Mouse (Mus musculus): ENCODE measurements around the gene Gzf1. TPM values are rescaled to one million over a fixed set of nuclear protein-coding genes. Genes with fewer than 3 reads are reported as not detected.
A peak's percentile ranks its signal among the peaks of the same experiment; 100 is the strongest.

The Gzf1 gene
- polyA plus RNA-seq, 2 experiments from 2014 or later = 17.0 to 19.0 TPM

GRCm38 (mm10) chr2:148706409-148707201, 25.8 kb downstream of the Gzf1 start:
- peak; percentile 87 for ATAC-seq

GRCm38 (mm10) chr2:148707202-148707530, 26.3 kb downstream of the Gzf1 start:
- no peak for ATAC-seq

GRCm38 (mm10) chr2:148712326-148712725, 31.5 kb downstream of the Gzf1 start:
- ATAC-seq = no peak

GRCm38 (mm10) chr2:148717072-148717471, 36.2 kb downstream of the Gzf1 start:
- no peak for ATAC-seq

- ATAC-seq = peak; percentile 67
Measured at GRCm38 (mm10) chr2:148719271-148719995, 38.6 kb downstream of the Gzf1 start.

- ATAC-seq = peak; percentile 14
Measured at GRCm38 (mm10) chr2:148731614-148732326, 50.9 kb downstream of the Gzf1 start.

- ATAC-seq = peak; percentile 98
Measured at GRCm38 (mm10) chr2:148732327-148733000, 51.6 kb downstream of the Gzf1 start, which contains the start of gene Napb. Gene Napb, minus strand, starts transcription at chr2:148732467.

Other genes with a start within 250 kb of the Gzf1 start
- under 1 TPM in 1 of 2 experiments, not detected in 1; 0.13 TPM for gene Cd93, start 237.5 kb upstream of the Gzf1 start, polyA plus RNA-seq (2017; shearing (Covaris generic))
- gene Nxt1, start 8.4 kb upstream of the Gzf1 start, polyA plus RNA-seq (2017; shearing (Covaris generic)) = 10 to 100 TPM; 41.1 to 61.1 TPM
- 1 to 10 TPM; 1.2 TPM for gene Napb, start 51.4 kb downstream of the Gzf1 start, polyA plus RNA-seq (2017; shearing (Covaris generic))
- gene Cstl1, start 69.3 kb downstream of the Gzf1 start, polyA plus RNA-seq (2017; shearing (Covaris generic)) = not detected
- not detected for gene Cst11, start 90.5 kb downstream of the Gzf1 start, polyA plus RNA-seq (2017; shearing (Covaris generic))
- not detected for gene 8030411F24Rik, start 101.0 kb downstream of the Gzf1 start, polyA plus RNA-seq (2017; shearing (Covaris generic))
- gene Cst12, start 108.3 kb downstream of the Gzf1 start, polyA plus RNA-seq (2017; shearing (Covaris generic)) = not detected
- gene Cst8, start 117.8 kb downstream of the Gzf1 start, polyA plus RNA-seq (2017; shearing (Covaris generic)) = not detected
- not detected for gene Cst13, start 139.1 kb downstream of the Gzf1 start, polyA plus RNA-seq (2017; shearing (Covaris generic))
- not detected for gene Cst9, start 154.1 kb downstream of the Gzf1 start, polyA plus RNA-seq (2017; shearing (Covaris generic))
- gene 9230104L09Rik, start 184.0 kb downstream of the Gzf1 start, polyA plus RNA-seq (2017; shearing (Covaris generic)) = not detected
- gene Cst3, start 194.7 kb downstream of the Gzf1 start, polyA plus RNA-seq (2017; shearing (Covaris generic)) = 100 to 1,000 TPM; 159 to 175 TPM

All from CD4-positive, CD25-positive, alpha-beta regulatory T cell, adult 4 months (primary cell).